Mouse (Mus musculus) liver, embryonic 11.5 days (tissue): ENCODE measurements around the gene Pcgf1. TPM values are rescaled to one million over a fixed set of nuclear protein-coding genes. Genes with fewer than 3 reads are reported as not detected.
A peak's percentile ranks its signal among the peaks of the same experiment; 100 is the strongest.

Experiments
- ATAC-seq: fragments of 200-750 bp; cut with Nextera tagmentation; replicated peaks from 2 replicates; pipeline ENCODE4 v1.8.0; 2017; ENCODE audit warnings: moderate number of reproducible peaks, mild to moderate bottlenecking, moderate TSS enrichment, moderate library complexity; ENCODE audit not compliant: low FRiP score
- DNase-seq: peaks from one replicate; pipeline ENCODE4 v3.0.0-alpha.2; 2017; ENCODE audit warnings: low spot score
- H3K27ac ChIP-seq: fragments of 300-500 bp; sonication (generic); 2 replicates; pipeline ENCODE4 v1.5.1; 2014; ENCODE audit warnings: mild to moderate bottlenecking, low read depth, low read length, control low read depth
- H3K27me3 ChIP-seq: fragments of 300-500 bp; sonication (generic); replicated peaks from 2 replicates; pipeline ENCODE4 v1.6.1; 2014; ENCODE audit warnings: low read length, mixed read lengths; ENCODE audit not compliant: control insufficient read depth, insufficient read depth
- H3K36me3 ChIP-seq: fragments of 300-500 bp; sonication (generic); 2 replicates; pipeline ENCODE4 v1.6.1; 2014; ENCODE audit warnings: mild to moderate bottlenecking, low read length, moderate library complexity, mixed read lengths; ENCODE audit not compliant: control insufficient read depth, insufficient read depth
- H3K4me1 ChIP-seq: fragments of 300-500 bp; sonication (generic); replicated peaks from 2 replicates; pipeline ENCODE4 v1.6.1; 2014; ENCODE audit warnings: low read length, mixed read lengths; ENCODE audit not compliant: control insufficient read depth, insufficient read depth
- H3K4me2 ChIP-seq: fragments of 300-500 bp; sonication (generic); 2 replicates; pipeline ENCODE4 v1.6.1; 2014; ENCODE audit warnings: mild to moderate bottlenecking, control low read depth, moderate library complexity
- H3K4me3 ChIP-seq: fragments of 300-500 bp; sonication (generic); 2 replicates; pipeline ENCODE4 v1.5.1; 2014; ENCODE audit warnings: low read depth, low read length, control low read depth
- H3K9ac ChIP-seq: fragments of 300-500 bp; sonication (generic); 2 replicates; pipeline ENCODE4 v1.6.1; 2014; ENCODE audit warnings: low read depth, low read length, control low read depth
- H3K9me3 ChIP-seq: fragments of 300-500 bp; sonication (generic); 2 replicates; pipeline ENCODE4 v1.6.1; 2016; ENCODE audit warnings: low read length, inconsistent platforms, mixed read lengths; ENCODE audit not compliant: control insufficient read depth
- WGBS: fragments of 180-500 bp; shearing (Covaris S2); extraction: QIAGEN DNeasy Blood & Tissue Kit; methylation state at CpG from one replicate; pipeline ENCODE4 v1.1.7; 2014; 5-methylcytosine and 5-hydroxymethylcytosine counted together
- polyA plus RNA-seq: library from polyadenylated mRNA; unstranded; fragments of >200 nt; fragmentation: Nextera tagmentation; extraction: Ambion mirVana; gene quantifications from 2 replicates; pipeline ENCODE4 v1.2.1, GENCODE M21; 2014

The Pcgf1 gene
- polyA plus RNA-seq, 1 experiment from 2014 or later: 25.0 TPM

GRCm38 (mm10) chr6:83070247-83070310, 7.6 kb upstream of the Pcgf1 start, which contains the start of gene Tlx2:
TSS of gene Tlx2 (minus strand) at chr6:83070293.
- Histone ChIP-seq H3K9me3 (no peaks in the 10 kb centered on the region), H3K36me3 (no peaks in the 10 kb centered on the region), H3K4me2 (peak within 1 kb of the TSS; percentile 53), H3K9ac (no peak within 1 kb of the TSS), H3K4me3 (peak within 1 kb of the TSS; percentile 36), H3K27ac (no peak within 1 kb of the TSS), H3K27me3 (peaks cover 97% of the 10 kb centered on the region), H3K4me1 (peaks cover 19% of the 10 kb centered on the region)
- WGBS: 1% methylated on average over 10 of the region's 10 CpGs
- ATAC-seq (no peak), DNase-seq (no peak)

- Histone ChIP-seq H3K9me3 (no peaks in the 10 kb centered on the region), H3K4me1 (peaks cover 19% of the 10 kb centered on the region), H3K36me3 (no peaks in the 10 kb centered on the region), H3K27me3 (peaks cover 93% of the 10 kb centered on the region), H3K4me2 (peak overlapping the region; percentile 39), H3K4me3 (peak overlapping the region; percentile 31), H3K27ac (no peak overlapping the region), H3K9ac (no peak overlapping the region)
- 1% methylated on average over 58 of the region's 58 CpGs for WGBS
- DNase-seq (peak; percentile 77), ATAC-seq (no peak)
Measured at GRCm38 (mm10) chr6:83070311-83071219, 7.1 kb upstream of the Pcgf1 start.

GRCm38 (mm10) chr6:83071220-83071619, 6.4 kb upstream of the Pcgf1 start:
- no peaks in the 10 kb centered on the region for H3K9me3 ChIP-seq
- H3K4me2 ChIP-seq: peak overlapping the region; percentile 39; the same call in 1 of the 2 replicates
- H3K9ac ChIP-seq: no peak overlapping the region
- peaks cover 19% of the 10 kb centered on the region for H3K4me1 ChIP-seq
- ATAC-seq: no peak
- no peak overlapping the region for H3K27ac ChIP-seq
- no peaks in the 10 kb centered on the region for H3K36me3 ChIP-seq
- 4% methylated on average over 24 of the region's 24 CpGs for WGBS
- peaks cover 90% of the 10 kb centered on the region for H3K27me3 ChIP-seq
- no peak overlapping the region for H3K4me3 ChIP-seq
- no peak for DNase-seq

GRCm38 (mm10) chr6:83074979-83075378, 2.7 kb upstream of the Pcgf1 start:
- H3K4me3 ChIP-seq: no peak overlapping the region
- no peak for DNase-seq
- no peak overlapping the region for H3K27ac ChIP-seq
- ATAC-seq: no peak
- no peak overlapping the region for H3K9ac ChIP-seq
- H3K4me1 ChIP-seq: peaks cover 15% of the 10 kb centered on the region
- WGBS: 31% methylated on average over 2 of the region's 2 CpGs
- H3K9me3 ChIP-seq: no peaks in the 10 kb centered on the region
- no peak overlapping the region for H3K4me2 ChIP-seq
- H3K36me3 ChIP-seq: no peaks in the 10 kb centered on the region
- H3K27me3 ChIP-seq: peaks cover 59% of the 10 kb centered on the region

GRCm38 (mm10) chr6:83078324-83078858, 722 bp downstream of the Pcgf1 start:
- Histone ChIP-seq H3K27me3 (peaks cover 38% of the 10 kb centered on the region), H3K9me3 (no peaks in the 10 kb centered on the region), H3K4me1 (peaks cover 5% of the 10 kb centered on the region), H3K4me3 (peak overlapping the region; percentile 76), H3K9ac (peak overlapping the region; percentile 79), H3K4me2 (peak overlapping the region; percentile 96), H3K36me3 (peaks cover 12% of the 10 kb centered on the region; the same call in 1 of the 2 replicates), H3K27ac (peak overlapping the region; percentile 81)
- under 1% methylated on average over 46 of the region's 46 CpGs for whole genome bisulfite sequencing
- DNase-seq (peak; percentile 100), ATAC-seq (peak; percentile 91)

- ATAC-seq: no peak
- H3K9ac ChIP-seq: no peak overlapping the region
- peaks cover 12% of the 10 kb centered on the region; the same call in 1 of the 2 replicates for H3K36me3 ChIP-seq
- peaks cover 5% of the 10 kb centered on the region for H3K4me1 ChIP-seq
- no peak overlapping the region for H3K4me2 ChIP-seq
- H3K27me3 ChIP-seq: peaks cover 42% of the 10 kb centered on the region
- 88% methylated on average over 5 of the region's 5 CpGs for WGBS
- no peak for DNase-seq
- H3K27ac ChIP-seq: no peak overlapping the region
- H3K4me3 ChIP-seq: no peak overlapping the region
- no peaks in the 10 kb centered on the region for H3K9me3 ChIP-seq
Measured at GRCm38 (mm10) chr6:83080210-83080609, 2.5 kb downstream of the Pcgf1 start.

- DNase-seq (no peak), ATAC-seq (no peak)
- 19% methylated on average over 5 of the region's 5 CpGs for WGBS
- H3K9me3 ChIP-seq: no peaks in the 10 kb centered on the region
- H3K4me2 ChIP-seq: no peak overlapping the region
- H3K4me1 ChIP-seq: peaks cover 11% of the 10 kb centered on the region
- no peak overlapping the region for H3K9ac ChIP-seq
- no peak overlapping the region for H3K4me3 ChIP-seq
- H3K27ac ChIP-seq: no peak overlapping the region
- H3K27me3 ChIP-seq: peaks cover 64% of the 10 kb centered on the region
- H3K36me3 ChIP-seq: peaks cover 12% of the 10 kb centered on the region; the same call in 1 of the 2 replicates
Measured at GRCm38 (mm10) chr6:83083497-83083896, 5.8 kb downstream of the Pcgf1 start.

GRCm38 (mm10) chr6:83084477-83084876, 6.8 kb downstream of the Pcgf1 start:
- H3K4me1 ChIP-seq: peaks cover 6% of the 10 kb centered on the region; the same call in 1 of the 2 replicates
- no peak overlapping the region for H3K27ac ChIP-seq

More at GRCm38 (mm10) chr6:83084477-83084876, 6.8 kb downstream of the Pcgf1 start:
- Histone ChIP-seq H3K27me3 (peaks cover 72% of the 10 kb centered on the region), H3K4me2 (no peak overlapping the region), H3K9ac (no peak overlapping the region), H3K4me3 (no peak overlapping the region), H3K9me3 (no peaks in the 10 kb centered on the region), H3K36me3 (peaks cover 12% of the 10 kb centered on the region; the same call in 1 of the 2 replicates)
- 20% methylated on average over 6 of the region's 6 CpGs for WGBS
- ATAC-seq (no peak), DNase-seq (no peak)
